Mouse (Mus musculus) heart, adult 11 months (tissue): ENCODE measurements around the gene Sap25.
"Not testable (repeated sequence)": the region's sequence is repeated elsewhere in the genome, so short reads cannot be mapped to it uniquely, and the experiment has no call there.

Experiments
- DNase-seq: peaks from one replicate; pipeline ENCODE4 v3.0.0; 2022

The Sap25 gene

GRCm38 (mm10) chr5:137641054-137641453, at the start of gene Sap25:
Gene Sap25 (plus strand): TSS chr5:137641334.
- no peak for DNase-seq

DNA sequence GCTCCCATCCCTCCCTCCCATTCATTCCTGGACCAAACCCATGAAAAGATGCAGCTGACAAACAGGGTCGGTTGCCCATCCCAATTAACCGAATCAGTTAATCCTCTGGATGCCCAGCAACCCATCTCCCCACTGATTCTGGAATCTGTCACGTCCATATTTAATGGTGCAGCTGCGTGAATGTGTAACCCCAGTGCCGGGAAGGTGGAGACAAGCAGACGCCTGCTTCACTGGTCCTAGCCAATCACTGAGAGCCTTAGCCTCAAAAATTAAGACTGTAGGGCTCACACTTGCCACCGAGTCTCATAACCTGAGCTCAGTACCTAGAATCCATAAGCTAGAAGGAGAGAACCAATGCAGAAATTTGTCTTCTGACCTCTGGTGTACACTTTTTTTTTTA, 45.2 kb upstream of the Sap25 start:
- no peak for DNase-seq

- peak; percentile 94 for DNase-seq
These were observed 44.4 kb upstream of the Sap25 start for GRCm38 (mm10) chr5:137596601-137597261.

GRCm38 (mm10) chr5:137597625-137598024, 43.5 kb upstream of the Sap25 start:
- DNase-seq, result no peak

DNA sequence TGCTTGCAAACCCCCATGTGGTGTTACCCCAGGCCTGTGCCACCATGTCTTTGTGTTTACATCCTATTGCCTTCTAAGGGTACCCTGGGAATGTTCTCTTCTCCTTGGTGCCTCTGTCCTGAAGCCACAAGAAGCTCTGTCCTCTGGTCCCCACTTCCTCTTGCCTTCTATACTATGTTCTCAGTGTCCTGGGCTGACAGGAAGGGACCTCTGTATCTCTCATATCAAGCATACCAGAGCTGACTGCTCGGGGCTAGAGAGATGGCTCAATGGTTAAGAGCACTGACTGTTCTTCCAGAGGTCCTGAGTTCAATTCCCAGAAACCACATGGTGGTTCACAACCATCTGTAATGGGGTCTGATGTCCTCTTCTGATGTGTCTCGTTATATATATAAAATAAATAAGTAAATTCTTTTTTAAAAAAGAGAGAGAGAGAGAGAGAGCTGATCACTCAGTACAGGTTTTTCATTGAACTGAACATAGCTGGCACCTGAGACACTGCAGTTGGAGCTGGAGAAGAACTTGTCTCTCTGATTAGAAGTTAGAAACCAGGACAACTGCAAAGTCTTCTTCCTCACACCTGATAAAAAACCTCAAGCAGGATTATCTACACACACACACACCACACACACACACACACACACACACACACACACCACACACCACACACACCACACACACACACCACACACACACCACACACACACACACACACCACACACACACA, 42.9 kb upstream of the Sap25 start:
- no peak for DNase-seq

- peak; percentile 95 for DNase-seq
These were observed 41.5 kb upstream of the Sap25 start for GRCm38 (mm10) chr5:137599600-137599999.

- DNase-seq, result no peak
These were observed 40.9 kb upstream of the Sap25 start for GRCm38 (mm10) chr5:137600281-137600618.

GRCm38 (mm10) chr5:137600619-137601364, 40.3 kb upstream of the Sap25 start, which contains the start of gene Mospd3:
Gene Mospd3 (minus strand): TSS chr5:137601058.
- DNase-seq, result peak; percentile 100

DNA sequence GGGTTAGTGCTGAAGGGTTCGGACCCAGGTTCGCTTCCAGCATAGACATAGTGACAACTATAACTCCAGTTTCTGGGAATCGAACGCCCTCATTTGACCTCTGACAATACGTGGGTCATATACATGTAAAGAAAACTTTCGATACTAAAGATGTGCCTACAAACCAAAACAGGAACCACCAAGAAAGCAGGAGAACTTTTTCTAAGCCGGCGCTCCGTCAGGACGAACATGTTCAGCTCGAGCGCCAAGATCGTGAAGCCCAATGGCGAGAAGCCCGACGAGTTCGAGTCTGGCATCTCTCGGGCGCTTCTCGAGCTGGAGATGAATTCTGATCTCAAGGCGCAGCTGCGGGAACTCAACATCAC, 39.8 kb upstream of the Sap25 start:
- no peak for DNase-seq

GRCm38 (mm10) chr5:137607860-137608653, 33.1 kb upstream of the Sap25 start:
- peak; percentile 92 for DNase-seq

- no peak for DNase-seq
These were observed 32.4 kb upstream of the Sap25 start for GRCm38 (mm10) chr5:137608654-137609190.

DNA sequence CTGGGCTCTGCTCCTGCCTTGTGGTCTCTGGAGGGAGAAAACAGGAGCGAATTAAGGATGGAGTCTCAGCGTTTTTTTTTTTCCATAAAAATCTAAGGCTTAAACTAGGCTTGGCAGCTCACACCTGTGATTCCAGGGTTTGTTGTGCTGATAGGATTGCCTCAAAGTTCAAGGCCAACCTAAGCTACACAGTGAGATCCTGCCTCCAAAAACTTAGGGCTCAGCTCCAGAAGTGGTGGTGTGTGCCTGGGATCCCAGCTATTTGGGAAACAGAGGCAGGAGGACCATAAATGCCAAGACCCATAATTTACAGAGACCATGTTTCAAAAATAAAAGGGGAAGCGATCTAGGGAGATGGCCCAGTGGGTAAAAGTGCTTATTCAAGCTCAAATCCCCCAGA, 31.8 kb upstream of the Sap25 start:
- DNase-seq, result peak; percentile 87

DNA sequence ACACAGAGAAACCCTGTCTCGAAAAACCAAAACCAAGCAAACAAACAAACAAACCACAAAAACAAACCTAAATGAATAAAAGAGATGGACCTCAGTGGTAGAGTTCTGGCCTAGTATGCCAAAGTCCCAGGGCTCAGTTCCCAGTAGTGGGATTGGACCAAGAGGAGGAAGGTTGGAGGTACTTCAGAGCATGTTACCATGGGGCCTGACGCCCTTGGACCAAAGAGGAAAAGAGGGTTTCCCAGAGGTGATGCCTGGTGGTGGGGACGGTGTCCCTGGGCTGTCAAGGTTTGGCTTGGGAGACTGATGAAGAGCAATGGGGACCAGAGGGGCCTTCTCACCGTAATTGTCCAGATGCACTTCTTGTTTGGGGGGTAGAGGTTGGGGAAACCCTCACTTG, 31.1 kb upstream of the Sap25 start:
- DNase-seq, result peak; percentile 92

DNA sequence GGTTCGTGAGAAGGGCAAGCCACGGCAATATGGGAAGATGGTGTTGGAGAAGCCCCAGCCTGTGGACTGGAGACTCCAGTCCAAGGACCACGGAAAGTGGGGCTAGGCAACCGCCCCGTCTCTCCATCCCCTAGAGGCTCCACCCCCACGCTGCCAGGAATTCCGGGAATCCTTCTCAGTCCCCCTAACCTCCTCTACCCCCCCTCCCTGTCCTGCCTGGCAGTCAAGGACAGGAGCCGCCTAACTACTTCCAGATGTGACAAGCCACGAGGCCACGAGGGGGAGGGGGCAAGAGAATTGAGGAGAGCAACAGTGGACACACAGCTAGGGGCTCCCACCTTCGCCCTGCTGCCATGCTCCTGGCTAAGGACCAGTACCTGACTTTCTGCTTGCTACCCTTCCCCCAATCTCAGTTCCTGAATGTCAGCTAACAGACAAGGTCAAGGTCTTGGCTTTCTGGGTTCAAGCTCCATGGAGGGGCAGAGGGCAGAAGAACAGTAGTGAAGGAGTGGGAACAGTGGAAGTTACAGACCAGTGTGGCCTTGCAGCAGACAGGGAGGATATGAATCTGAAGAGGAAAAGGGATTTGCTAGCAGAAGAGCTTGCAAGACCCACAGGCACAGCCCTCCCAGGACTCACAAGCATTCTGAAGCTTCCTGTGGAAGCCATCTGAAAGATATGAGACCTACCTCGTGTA, 30.4 kb upstream of the Sap25 start:
- peak; percentile 99 for DNase-seq

DNA sequence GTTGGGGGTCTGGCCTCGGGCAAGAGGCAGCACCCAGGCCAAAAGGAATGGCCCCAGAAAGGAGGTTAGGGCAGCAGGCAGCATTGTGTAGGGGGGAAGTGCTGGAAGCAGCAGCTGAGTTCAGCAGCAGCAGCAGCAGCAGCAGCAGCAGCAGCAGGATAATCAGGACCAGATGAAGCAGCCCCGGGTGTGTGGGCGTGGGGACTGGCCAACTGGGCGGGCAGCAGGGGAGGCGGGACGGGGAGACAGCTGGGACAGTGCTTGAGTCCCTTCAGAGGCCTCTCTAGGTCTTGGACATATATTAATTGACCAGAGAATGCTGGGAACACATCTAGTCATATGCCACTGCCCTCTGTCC, 29.9 kb upstream of the Sap25 start:
- DNase-seq, result peak; percentile 98

GRCm38 (mm10) chr5:137613076-137613475, 28.1 kb upstream of the Sap25 start:
- peak; percentile 96 for DNase-seq

DNA sequence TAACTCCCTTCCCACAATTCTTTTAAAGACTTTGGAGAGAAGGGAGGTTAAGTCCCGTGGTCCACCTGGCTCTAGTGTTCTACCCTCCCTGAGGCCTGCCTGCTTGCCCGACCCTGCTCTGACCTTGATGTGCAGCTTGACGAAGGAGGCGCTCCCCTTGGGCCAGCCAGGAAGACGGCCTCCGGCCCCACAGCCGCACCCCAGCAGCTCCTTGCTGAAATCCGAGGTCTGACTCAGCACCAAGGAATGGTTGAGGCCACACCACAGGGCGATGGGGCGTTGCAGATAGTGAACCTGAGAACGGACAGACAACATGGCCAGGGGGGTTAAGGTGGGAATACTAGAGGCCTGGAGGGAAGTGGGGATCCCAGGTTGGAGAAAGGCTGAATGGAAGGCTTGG, 27.6 kb upstream of the Sap25 start, which contains the start of gene Pcolce:
TSS of gene Pcolce (minus strand) at position 235 of the 400 bp plus-strand sequence.
- DNase-seq, result peak; percentile 96

- not testable (repeated sequence) for DNase-seq
These were observed 26.2 kb upstream of the Sap25 start for GRCm38 (mm10) chr5:137614921-137615320.

- DNase-seq, result no peak
These were observed 25.8 kb upstream of the Sap25 start for GRCm38 (mm10) chr5:137615347-137615746.

- DNase-seq, result no peak
These were observed 17.1 kb upstream of the Sap25 start for GRCm38 (mm10) chr5:137623937-137624530.

DNA sequence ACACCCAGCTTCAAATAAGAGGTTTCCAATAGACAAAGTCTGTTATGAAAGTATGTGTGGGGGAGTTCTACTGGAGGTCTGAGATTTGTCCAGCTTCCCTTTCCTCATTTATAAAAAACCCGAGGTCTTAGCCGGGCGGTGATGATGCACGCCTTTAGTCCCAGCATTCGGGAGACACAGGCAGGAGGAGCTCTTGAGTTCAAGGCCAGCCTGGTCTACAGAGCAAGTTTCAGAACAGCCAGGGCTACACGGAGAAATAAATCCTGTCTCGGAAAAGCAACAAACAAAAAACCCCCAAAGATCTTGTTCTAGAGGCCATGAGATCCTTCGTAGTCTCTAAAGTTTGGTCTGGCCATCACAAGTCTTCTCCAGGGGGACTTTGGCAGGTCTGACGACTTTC, 13.1 kb upstream of the Sap25 start:
- DNase-seq, result peak; percentile 97
